Mouse (Mus musculus): ENCODE measurements around the gene Uhrf1bp1. TPM values are rescaled to one million over a fixed set of nuclear protein-coding genes. Genes with fewer than 3 reads are reported as not detected.

The Uhrf1bp1 gene
- total RNA-seq, 2 experiments from 2014 or later = 24.5 to 24.7 TPM

Other genes starting within 250 kb of the Uhrf1bp1 start
- 100 to 1,000 TPM; 166 to 171 TPM for gene Nudt3, start 232.9 kb upstream of the Uhrf1bp1 start, total RNA-seq (2021)
- gene RPS10-NUDT3, start 221.2 kb upstream of the Uhrf1bp1 start, total RNA-seq (2021) = 1 to 10 TPM in 1 of 2 experiments, not detected in 1; 1.2 TPM
- 1,000 to 10,000 TPM in 1 of 2 experiments, 100 to 1,000 TPM in 1; 973 to 1,027 TPM for gene Rps10, start 219.8 kb upstream of the Uhrf1bp1 start, total RNA-seq (2021)
- 1 to 10 TPM; 3.2 to 4.6 TPM for gene Pacsin1, start 200.9 kb upstream of the Uhrf1bp1 start, total RNA-seq (2021)
- not detected for gene Spdef, start 127.5 kb upstream of the Uhrf1bp1 start, total RNA-seq (2021)
- 100 to 1,000 TPM; 132 to 137 TPM for gene D17Wsu92e, start 35.8 kb upstream of the Uhrf1bp1 start, total RNA-seq (2021)
- gene Snrpc, start 18.3 kb upstream of the Uhrf1bp1 start, total RNA-seq (2021) = 100 to 1,000 TPM in 1 of 2 experiments, 10 to 100 TPM in 1; 94.8 to 102 TPM
- 10 to 100 TPM; 26.9 to 40.0 TPM for gene Anks1, start 52.9 kb downstream of the Uhrf1bp1 start, total RNA-seq (2021)
- gene Taf11, start 53.4 kb downstream of the Uhrf1bp1 start, total RNA-seq (2021) = 10 to 100 TPM; 28.9 to 29.8 TPM
- under 1 TPM; 0.24 to 0.57 TPM for gene Tcp11, start 224.2 kb downstream of the Uhrf1bp1 start, total RNA-seq (2021)

Data from adrenal gland, postnatal 10 days (tissue).